Mouse (Mus musculus) spleen, adult 2 months (tissue): Measurements from ENCODE around the gene Nek5.

Experiments
- CTCF ChIP-seq: fragments of 200-500 bp; IDR thresholded peaks from 2 replicates; pipeline ENCODE4 v1.5.1; 2011; ENCODE audit warnings: mild to moderate bottlenecking, inconsistent platforms; ENCODE audit not compliant: insufficient read depth, insufficient read length, insufficient replicate concordance; ENCODE audit errors: extremely low read depth
- POLR2A ChIP-seq: fragments of 200-500 bp; IDR thresholded peaks from 2 replicates; pipeline ENCODE4 v1.6.1; 2011; ENCODE audit warnings: low read depth, low read length, inconsistent platforms

GRCm38 (mm10) chr8:22132062-22132461 is 7.2 kb upstream of the Nek5 start:
- TF ChIP-seq CTCF = no peak
- no peak for TF ChIP-seq POLR2A
